ENCODE assay signal across 20 mouse cellular contexts in the genomic region with DNA sequence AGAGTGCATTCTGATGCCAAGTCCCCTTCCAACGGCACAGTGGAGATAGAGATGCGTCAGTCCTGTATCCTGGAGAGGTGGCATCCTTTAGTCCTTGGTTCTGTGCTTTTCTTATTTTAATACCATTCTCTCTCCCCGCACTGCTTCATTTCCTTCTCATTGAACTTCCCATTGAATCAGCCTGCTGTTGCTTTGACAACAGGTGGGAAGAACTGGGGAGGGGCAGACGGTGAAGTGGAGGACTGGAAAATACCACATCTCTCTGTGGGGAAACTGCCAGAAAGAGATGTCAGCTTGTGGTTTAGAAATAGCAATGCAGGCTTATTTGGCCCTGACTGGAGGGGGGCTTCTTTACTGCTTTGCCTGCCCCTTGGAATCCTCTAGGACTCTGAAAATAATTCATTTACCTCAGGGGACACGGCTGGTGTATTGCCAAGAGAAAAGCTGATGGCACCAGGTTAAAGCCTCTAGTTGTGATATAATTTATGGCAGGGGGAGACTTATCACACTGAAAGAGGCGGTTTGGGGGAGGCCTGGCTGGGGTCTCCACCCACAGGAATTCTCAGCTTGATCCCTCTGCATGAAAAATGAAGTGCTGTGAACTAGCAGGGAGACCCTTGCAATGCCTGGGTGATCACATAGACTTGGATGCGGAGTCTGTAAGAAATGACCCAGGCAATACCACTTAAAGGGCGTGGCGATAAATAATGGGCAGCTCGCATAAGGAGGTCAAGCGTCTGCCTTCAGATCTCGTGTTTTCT.
DNase-seq lines count a peak whose midpoint lies in the region; ATAC-seq and TF ChIP-seq lines count a peak whose summit lies in the region.
"Had no signal": no experiment of that assay in that cellular context is flagged by ENCODE, and none has a peak within 500 bp of the region (broad histone marks: within the 10 kb centered on the region; RNA-seq: fewer than 3 reads in every experiment).

No protein-coding gene starts in this region.

- 0 out of 2 replicates have a peak, but pooled peaks have one; percentile 23 for ATAC-seq in kidney, embryonic 16.5 days (ENCODE audit: low FRiP score, low TSS enrichment)
- ATAC-seq: CD4-positive, CD25-positive, alpha-beta regulatory T cell, adult 4 months; inflammation-experienced regulatory T-cells, adult 6 months; midbrain, embryonic 15.5 days had no signal

- no peaks in the 10 kb centered on the region for H3K4me1 ChIP-seq in kidney, embryonic 16.5 days (ENCODE audit: insufficient read depth, low read length)
- H3K4me1 ChIP-seq: embryonic facial prominence, embryonic 12.5 days; forebrain, embryonic 12.5 days; heart, embryonic 12.5 days; limb, embryonic 13.5 days; midbrain, embryonic 15.5 days had no signal

- DNase-seq in kidney, adult 9 months = no peak
- DNase-seq in right cerebral cortex, postnatal 10 days (ENCODE audit: low spot score in 2 of 2) = peak; percentile 63 to 66
- DNase-seq in right cerebral cortex, postnatal 36 days (ENCODE audit: low spot score in 2 of 2) = no peak
- peak; percentile 31 to 50 for DNase-seq in layer of hippocampus, adult 2 months (ENCODE audit: low spot score in 2 of 2)
- no peak for DNase-seq in spleen, postnatal 4 days (ENCODE audit: low spot score in 2 of 2)
- DNase-seq in gastrocnemius, postnatal 25 days = no peak
- DNase-seq: cerebellum, adult 8-10 months; gastrocnemius, postnatal 10 days; heart, postnatal 4 days; kidney, postnatal 36 days; lung, adult 18-20 months; thymus, adult 18-20 months had no signal

- WGBS in kidney, embryonic 16.5 days = 34% methylated on average over 12 of the region's 12 CpGs

- no peak overlapping the region for H3K4me3 ChIP-seq in kidney, embryonic 16.5 days (ENCODE audit: low read length)
- no peak overlapping the region for H3K4me3 ChIP-seq in layer of hippocampus, adult 2 months
- H3K4me3 ChIP-seq: embryonic facial prominence, embryonic 12.5 days; forebrain, embryonic 12.5 days; heart, embryonic 12.5 days; limb, embryonic 13.5 days; midbrain, embryonic 15.5 days had no signal

- no peak overlapping the region for H3K4me2 ChIP-seq in kidney, embryonic 16.5 days (replicated peaks; ENCODE audit: low read depth, low read length)
- H3K4me2 ChIP-seq: embryonic facial prominence, embryonic 12.5 days; forebrain, embryonic 12.5 days; heart, embryonic 12.5 days; limb, embryonic 13.5 days; midbrain, embryonic 15.5 days had no signal

- no peak for TF ChIP-seq CTCF in layer of hippocampus, adult 2 months (conservative IDR thresholded peaks at IDR 0.05)

- no peak overlapping the region for H3K27ac ChIP-seq in kidney, embryonic 16.5 days (ENCODE audit: low read length)
- no peak overlapping the region for H3K27ac ChIP-seq in layer of hippocampus, adult 2 months
- H3K27ac ChIP-seq: embryonic facial prominence, embryonic 12.5 days; forebrain, embryonic 12.5 days; limb, embryonic 13.5 days; midbrain, embryonic 15.5 days had no signal

- no peak overlapping the region for H3K9ac ChIP-seq in kidney, embryonic 16.5 days (replicated peaks; ENCODE audit: low read length)
- H3K9ac ChIP-seq: embryonic facial prominence, embryonic 12.5 days; forebrain, embryonic 12.5 days; heart, embryonic 12.5 days; limb, embryonic 13.5 days; midbrain, embryonic 15.5 days had no signal

- H3K36me3 ChIP-seq in kidney, embryonic 16.5 days (ENCODE audit: insufficient read depth, low read length) = no peaks in the 10 kb centered on the region
- H3K36me3 ChIP-seq: embryonic facial prominence, embryonic 12.5 days; forebrain, embryonic 12.5 days; heart, embryonic 12.5 days; limb, embryonic 13.5 days; midbrain, embryonic 15.5 days had no signal

- H3K9me3 ChIP-seq in kidney, embryonic 16.5 days (ENCODE audit: low read length) = no peaks in the 10 kb centered on the region
- H3K9me3 ChIP-seq: forebrain, embryonic 12.5 days; midbrain, embryonic 15.5 days had no signal

- no peaks in the 10 kb centered on the region for H3K27me3 ChIP-seq in kidney, embryonic 16.5 days (ENCODE audit: insufficient read depth, low read length)
- H3K27me3 ChIP-seq: embryonic facial prominence, embryonic 12.5 days; forebrain, embryonic 12.5 days; heart, embryonic 12.5 days; limb, embryonic 13.5 days; midbrain, embryonic 15.5 days had no signal

Comparison
In these comparisons a context has a peak if more than half of its experiments do, and no peak if none do; other contexts are left out.
1. DNase-seq: peak in right cerebral cortex, postnatal 10 days (2 of 2) and layer of hippocampus, adult 2 months (2 of 2); none in kidney, adult 9 months (single experiment), right cerebral cortex, postnatal 36 days (0 of 2), spleen, postnatal 4 days (0 of 2) and gastrocnemius, postnatal 25 days (single experiment).